ENCODE assay signal across 1 mouse cellular context in genomic region chr11:53770125-53770791, GRCm38 (mm10).
TF ChIP-seq lines count a peak whose summit lies in the region.

No protein-coding gene starts in this region.

TF ChIP-seq in CH12.LX, 34 proteins besides CTCF, POLR2A, EP300 and RAD21 (continued from another document):
- TF ChIP-seq JUN (IDR thresholded peaks at IDR 0.05; ENCODE audit: insufficient read depth, low read depth, low read length) (no peak), USF2 (conservative IDR thresholded peaks at IDR 0.05; ENCODE audit: low read depth, low read length) (no peak), ELF1 (IDR thresholded peaks at IDR 0.05; ENCODE audit: low read depth, low read length) (peak; percentile 74), UBTF (IDR thresholded peaks at IDR 0.05; ENCODE audit: low read depth, low read length) (peak; percentile 87; the same call in 1 of the 2 replicates), PAX5 (IDR thresholded peaks at IDR 0.05; ENCODE audit: low read length) (no peak), GABPA (IDR thresholded peaks at IDR 0.05; ENCODE audit: insufficient replicate concordance, low read depth, low read length) (no peak), NRF1 (IDR thresholded peaks at IDR 0.05; ENCODE audit: low read depth, low read length) (no peak; the same call in 1 of the 2 replicates)
